Mouse (Mus musculus) neural tube, embryonic 15.5 days (tissue): ENCODE measurements around the gene Wfdc6b. TPM values are rescaled to one million over a fixed set of nuclear protein-coding genes. Genes with fewer than 3 reads are reported as not detected.

ENCODE experiments used
- polyA plus RNA-seq: library from polyadenylated mRNA; unstranded; fragments of >200 nt; fragmentation: Nextera tagmentation; extraction: Ambion mirVana; gene quantifications from 2 replicates; pipeline ENCODE4 v1.2.1, GENCODE M21; 2015

Gene Wfdc6b
- polyA plus RNA-seq, 1 experiment from 2014 or later, result not detected

Other genes with a start within 250 kb of the Wfdc6b start
- 0.36 and 0.43 TPM in 2 replicates for gene Slpi, start 224.4 kb upstream of the Wfdc6b start, polyA plus RNA-seq
- 0.17 and 0.61 TPM in 2 replicates for gene Rbpjl, start 210.4 kb upstream of the Wfdc6b start, polyA plus RNA-seq
- 8.5 and 11.1 TPM in 2 replicates for gene Matn4, start 208.4 kb upstream of the Wfdc6b start, polyA plus RNA-seq
- gene Sdc4, start 169.6 kb upstream of the Wfdc6b start, polyA plus RNA-seq, result 9.0 and 26.2 TPM in 2 replicates
- gene Sys1, start 156.6 kb upstream of the Wfdc6b start, polyA plus RNA-seq, result 86.8 and 92.7 TPM in 2 replicates
- gene Gm20458, start 152.6 kb upstream of the Wfdc6b start, polyA plus RNA-seq, result 4.5 and 5.8 TPM in 2 replicates
- not detected in 2 replicates for gene Trp53tg5, start 139.8 kb upstream of the Wfdc6b start, polyA plus RNA-seq
- 22.2 and 25.3 TPM in 2 replicates for gene Dbndd2, start 127.4 kb upstream of the Wfdc6b start, polyA plus RNA-seq
- gene Pigt, start 116.0 kb upstream of the Wfdc6b start, polyA plus RNA-seq, result 88.8 and 92.2 TPM in 2 replicates
- gene Wfdc2, start 51.1 kb upstream of the Wfdc6b start, polyA plus RNA-seq, result 1.6 and 10.4 TPM in 2 replicates
- not detected in 2 replicates for gene Spint3, start 40.1 kb upstream of the Wfdc6b start, polyA plus RNA-seq
- gene Wfdc6a, start 28.1 kb upstream of the Wfdc6b start, polyA plus RNA-seq, result 0.31 TPM in 1 of 2 replicates, not detected in the other
- gene Eppin, start 19.9 kb upstream of the Wfdc6b start, polyA plus RNA-seq, result not detected in 2 replicates
- not detected in 2 replicates for gene Wfdc8, start 104 bp downstream of the Wfdc6b start, polyA plus RNA-seq
- not detected in 2 replicates for gene Wfdc16, start 25.3 kb downstream of the Wfdc6b start, polyA plus RNA-seq
- not detected in 2 replicates for gene Wfdc10, start 42.5 kb downstream of the Wfdc6b start, polyA plus RNA-seq
- gene Wfdc9, start 43.1 kb downstream of the Wfdc6b start, polyA plus RNA-seq, result not detected in 2 replicates
- not detected in 2 replicates for gene Wfdc11, start 60.6 kb downstream of the Wfdc6b start, polyA plus RNA-seq
- not detected in 2 replicates for gene Wfdc13, start 71.6 kb downstream of the Wfdc6b start, polyA plus RNA-seq
- gene Spint4, start 85.0 kb downstream of the Wfdc6b start, polyA plus RNA-seq, result not detected in 2 replicates
- gene Spint5, start 101.8 kb downstream of the Wfdc6b start, polyA plus RNA-seq, result not detected in 2 replicates
- 1.1 and 1.3 TPM in 2 replicates for gene Wfdc3, start 132.4 kb downstream of the Wfdc6b start, polyA plus RNA-seq
- gene Dnttip1, start 132.5 kb downstream of the Wfdc6b start, polyA plus RNA-seq, result 51.0 and 56.4 TPM in 2 replicates
- 42.8 and 134 TPM in 2 replicates for gene Ube2c, start 156.4 kb downstream of the Wfdc6b start, polyA plus RNA-seq
- gene Tnnc2, start 166.4 kb downstream of the Wfdc6b start, polyA plus RNA-seq, result 27.5 and 55.6 TPM in 2 replicates
- 41.3 and 46.6 TPM in 2 replicates for gene Snx21, start 172.3 kb downstream of the Wfdc6b start, polyA plus RNA-seq
- 24.1 and 26.4 TPM in 2 replicates for gene Acot8, start 191.4 kb downstream of the Wfdc6b start, polyA plus RNA-seq
- 14.9 and 16.2 TPM in 2 replicates for gene Zswim3, start 191.6 kb downstream of the Wfdc6b start, polyA plus RNA-seq
- gene Zswim1, start 209.2 kb downstream of the Wfdc6b start, polyA plus RNA-seq, result 23.7 and 25.4 TPM in 2 replicates
- not detected in 2 replicates for gene Spata25, start 215.0 kb downstream of the Wfdc6b start, polyA plus RNA-seq
- gene Ctsa, start 219.4 kb downstream of the Wfdc6b start, polyA plus RNA-seq, result 99.9 and 113 TPM in 2 replicates
- 6.8 and 7.1 TPM in 2 replicates for gene Neurl2, start 219.9 kb downstream of the Wfdc6b start, polyA plus RNA-seq
- gene Pltp, start 244.2 kb downstream of the Wfdc6b start, polyA plus RNA-seq, result 117 and 192 TPM in 2 replicates